16 mouse cellular contexts compared by ENCODE assay signal in the genomic region with DNA sequence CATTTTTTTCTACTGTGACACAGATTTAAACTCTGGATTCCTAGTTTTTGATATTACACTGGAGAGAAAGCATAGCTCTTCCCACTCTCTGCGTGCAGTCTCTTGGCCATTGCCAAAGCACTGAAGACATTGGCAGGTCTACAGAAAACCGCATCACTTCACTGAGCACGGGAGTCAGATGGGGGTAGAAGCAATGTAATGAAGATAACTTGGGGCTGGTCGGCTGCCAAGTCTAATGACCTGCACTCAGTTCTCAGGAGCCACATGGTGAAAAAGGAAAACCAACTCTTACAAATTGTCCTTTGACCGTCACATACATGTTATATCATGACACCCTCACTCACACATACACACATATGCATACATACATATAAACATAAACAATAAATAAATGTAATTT. TPM values are rescaled to one million over a fixed set of nuclear protein-coding genes. Genes with fewer than 3 reads are reported as not detected.
DNase-seq lines count a peak whose midpoint lies in the region; ATAC-seq and TF ChIP-seq lines count a peak whose summit lies in the region.
"Had no signal": no experiment of that assay in that cellular context is flagged by ENCODE, and none has a peak within 500 bp of the region (broad histone marks: within the 10 kb centered on the region; RNA-seq: fewer than 3 reads in every experiment).

No protein-coding gene starts in this region.

- H3K4me1 ChIP-seq in forebrain, embryonic 14.5 days (ENCODE audit: control insufficient read depth, insufficient read depth, low read length): no peaks in the 10 kb centered on the region
- no peaks in the 10 kb centered on the region for H3K4me1 ChIP-seq in forebrain, embryonic 12.5 days
- H3K4me1 ChIP-seq in cerebellum, adult 2 months (ENCODE audit: control insufficient read depth, insufficient read depth, low read length): peaks cover 6% of the 10 kb centered on the region; the same call in 1 of the 2 replicates
- H3K4me1 ChIP-seq: embryonic facial prominence, embryonic 12.5 days; liver, embryonic 13.5 days had no signal

- peaks cover 62% of the 10 kb centered on the region for H3K36me3 ChIP-seq in forebrain, embryonic 14.5 days (ENCODE audit: control insufficient read depth, insufficient read depth, low read length)
- H3K36me3 ChIP-seq in forebrain, embryonic 12.5 days (replicated peaks): peaks cover 80% of the 10 kb centered on the region
- H3K36me3 ChIP-seq: liver, embryonic 13.5 days had no signal

- no peak for TF ChIP-seq POLR2A in cerebellum, adult 2 months (IDR thresholded peaks at IDR 0.05; ENCODE audit: borderline replicate concordance, insufficient read depth, low read length)

- H3K9ac ChIP-seq in forebrain, embryonic 14.5 days (ENCODE audit: low read length): no peak overlapping the region
- H3K9ac ChIP-seq in forebrain, embryonic 12.5 days: no peak overlapping the region
- H3K9ac ChIP-seq: embryonic facial prominence, embryonic 12.5 days; liver, embryonic 13.5 days had no signal

- 71% methylated on average over 5 of the region's 5 CpGs for whole genome bisulfite sequencing in forebrain, embryonic 14.5 days
- 90% methylated on average over 5 of the region's 5 CpGs for WGBS in forebrain, embryonic 12.5 days
- 14% methylated on average over 5 of the region's 5 CpGs for WGBS in cerebellum, adult 2 months

- no peak for TF ChIP-seq CTCF in cerebellum, adult 2 months (IDR thresholded peaks at IDR 0.05; ENCODE audit: borderline replicate concordance, insufficient read depth, low read depth, low read length)

- intact Hi-C loops in left cerebral cortex, postnatal 4 days (cut with DNase I): no loop called here

- no peak overlapping the region for H3K4me3 ChIP-seq in forebrain, embryonic 14.5 days (ENCODE audit: low read depth, low read length)
- no peak overlapping the region for H3K4me3 ChIP-seq in forebrain, embryonic 12.5 days (replicated peaks)
- H3K4me3 ChIP-seq in cerebellum, adult 2 months (replicated peaks; ENCODE audit: insufficient read depth, low read depth, low read length): no peak overlapping the region
- H3K4me3 ChIP-seq: embryonic facial prominence, embryonic 12.5 days; gastrocnemius, adult 2 months; liver, embryonic 13.5 days had no signal

- no peak overlapping the region for H3K27ac ChIP-seq in forebrain, embryonic 14.5 days (ENCODE audit: low read depth, low read length)
- H3K27ac ChIP-seq in forebrain, embryonic 12.5 days: no peak overlapping the region
- H3K27ac ChIP-seq in cerebellum, adult 2 months (ENCODE audit: insufficient read depth, low read length): no peak overlapping the region
- H3K27ac ChIP-seq: embryonic facial prominence, embryonic 12.5 days; gastrocnemius, adult 2 months; liver, embryonic 13.5 days had no signal

- ATAC-seq in forebrain, embryonic 14.5 days: no peak
- ATAC-seq in forebrain, embryonic 12.5 days (ENCODE audit: low FRiP score): no peak

- peak; percentile 30 for DNase-seq in forebrain, embryonic 14.5 days (ENCODE audit: low spot score)
- peak; percentile 89 for DNase-seq in left cerebral cortex, postnatal 4 days
- DNase-seq in left cerebral cortex, adult 9 months (ENCODE audit: low spot score in 2 of 2): no peak
- peak; percentile 74 to 88 for DNase-seq in cerebellum, adult 2 months
- peak; percentile 67 for DNase-seq in kidney, postnatal 14 days
- no peak for DNase-seq in adrenal gland, postnatal 4 days (ENCODE audit: low spot score in 2 of 2)
- no peak for DNase-seq in adrenal gland, postnatal 10 days
- DNase-seq: adrenal gland, postnatal 14 days; gastrocnemius, adult 2 months; liver, embryonic 13.5 days; lung, postnatal 10 days had no signal

- no peaks in the 10 kb centered on the region for H3K27me3 ChIP-seq in forebrain, embryonic 14.5 days (replicated peaks; ENCODE audit: control insufficient read depth, insufficient read depth, low read length)
- H3K27me3 ChIP-seq in forebrain, embryonic 12.5 days: no peaks in the 10 kb centered on the region
- H3K27me3 ChIP-seq in cerebellum, adult 2 months (ENCODE audit: control insufficient read depth, insufficient read depth, low read length): no peaks in the 10 kb centered on the region
- H3K27me3 ChIP-seq: embryonic facial prominence, embryonic 12.5 days; liver, embryonic 13.5 days had no signal

- H3K9me3 ChIP-seq in forebrain, embryonic 14.5 days (replicated peaks; ENCODE audit: control insufficient read depth, low read length): no peaks in the 10 kb centered on the region
- no peaks in the 10 kb centered on the region for H3K9me3 ChIP-seq in forebrain, embryonic 12.5 days
- H3K9me3 ChIP-seq: embryonic facial prominence, embryonic 12.5 days; liver, embryonic 13.5 days had no signal

- no peak overlapping the region for H3K4me2 ChIP-seq in forebrain, embryonic 14.5 days (ENCODE audit: low read length)
- no peak overlapping the region for H3K4me2 ChIP-seq in forebrain, embryonic 12.5 days
- H3K4me2 ChIP-seq: embryonic facial prominence, embryonic 12.5 days; liver, embryonic 13.5 days had no signal

RNA-seq across cellular contexts. Expression of a gene that starts 37.0 kb away (rescaled TPM):
- polyA plus RNA-seq in forebrain, embryonic 14.5 days (2014; fragmentation: Nextera tagmentation; extraction: Ambion mirVana): 0.20 TPM in 1 of 2 replicates, not detected in the other
- polyA plus RNA-seq in forebrain, embryonic 12.5 days (2016; fragmentation: Nextera tagmentation; extraction: Ambion mirVana): 0.17 and 0.29 TPM in 2 replicates
- not detected for total RNA-seq in left cerebral cortex, postnatal 4 days (2021)
- 0.15 and 0.21 TPM in 2 replicates for polyA plus RNA-seq in cerebellum, adult 2 months (2012; rRNA removed)
- under 1 TPM; 0.25 to 0.28 TPM for total RNA-seq in adrenal gland, postnatal 4 days (2021)
- under 1 TPM; 0.36 to 0.39 TPM for total RNA-seq in adrenal gland, postnatal 10 days (2021)
- total RNA-seq: gastrocnemius, adult 2 months; left cerebral cortex, postnatal 25 days had no signal
- polyA plus RNA-seq: intestine, embryonic 14.5 days; liver, embryonic 13.5 days; stomach, embryonic 14.5 days had no signal

RNA-seq across cellular contexts. Expression of a gene that starts 44.2 kb away (rescaled TPM):
- polyA plus RNA-seq in forebrain, embryonic 14.5 days (2014; fragmentation: Nextera tagmentation; extraction: Ambion mirVana): 40.7 and 53.0 TPM in 2 replicates
- polyA plus RNA-seq in forebrain, embryonic 12.5 days (2016; fragmentation: Nextera tagmentation; extraction: Ambion mirVana): 65.8 and 70.1 TPM in 2 replicates
- total RNA-seq in left cerebral cortex, postnatal 4 days (2021): 10 to 100 TPM; 94.4 to 98.1 TPM
- 30.7 and 32.8 TPM in 2 replicates for polyA plus RNA-seq in cerebellum, adult 2 months (2012; rRNA removed)
- total RNA-seq in adrenal gland, postnatal 4 days (2021): 100 to 1,000 TPM; 180 to 183 TPM
- 100 to 1,000 TPM; 160 to 216 TPM for total RNA-seq in adrenal gland, postnatal 10 days (2021)

RNA-seq across cellular contexts. Expression of a gene that starts 47.3 kb away (rescaled TPM):
- polyA plus RNA-seq in forebrain, embryonic 14.5 days (2014; fragmentation: Nextera tagmentation; extraction: Ambion mirVana): 90.2 and 101 TPM in 2 replicates
- polyA plus RNA-seq in forebrain, embryonic 12.5 days (2016; fragmentation: Nextera tagmentation; extraction: Ambion mirVana): 146 and 173 TPM in 2 replicates
- total RNA-seq in left cerebral cortex, postnatal 4 days (2021): 10 to 100 TPM; 66.2 to 75.2 TPM
- polyA plus RNA-seq in cerebellum, adult 2 months (2012; rRNA removed): 26.9 and 35.2 TPM in 2 replicates
- 100 to 1,000 TPM; 242 to 304 TPM for total RNA-seq in adrenal gland, postnatal 4 days (2021)
- 100 to 1,000 TPM; 215 to 264 TPM for total RNA-seq in adrenal gland, postnatal 10 days (2021)

Comparison
In these comparisons a context has a peak if more than half of its experiments do, and no peak if none do; other contexts are left out.
1. DNase-seq: peak in forebrain, embryonic 14.5 days (single experiment), left cerebral cortex, postnatal 4 days (single experiment), cerebellum, adult 2 months (2 of 2) and kidney, postnatal 14 days (single experiment); none in left cerebral cortex, adult 9 months (0 of 2), adrenal gland, postnatal 4 days (0 of 2) and adrenal gland, postnatal 10 days (single experiment).